In genomic region chr9:40773869-40774268, GRCm38 (mm10) we compare ENCODE assay signal across 26 mouse cellular contexts.
"Had no signal": no experiment of that assay in that cellular context is flagged by ENCODE, and none has a peak within 500 bp of the region (broad histone marks: within the 10 kb centered on the region; RNA-seq: fewer than 3 reads in every experiment).

No protein-coding gene starts in this region.

- H3K4me2 ChIP-seq: heart, embryonic 11.5 days; heart, embryonic 13.5 days; heart, embryonic 15.5 days; hindbrain, embryonic 12.5 days; hindbrain, embryonic 14.5 days; intestine, embryonic 15.5 days; limb, embryonic 12.5 days; liver, embryonic 13.5 days; liver, embryonic 15.5 days had no signal

- H3K36me3 ChIP-seq: heart, embryonic 13.5 days; heart, embryonic 15.5 days; intestine, embryonic 15.5 days; liver, embryonic 13.5 days; liver, embryonic 15.5 days had no signal

- ATAC-seq: hindbrain, embryonic 16.5 days; inflammation-experienced regulatory T-cells, adult 6 months; intestine, embryonic 15.5 days; intestine, postnatal 0 days had no signal

- H3K27me3 ChIP-seq: heart, embryonic 13.5 days; heart, embryonic 15.5 days; hindbrain, embryonic 12.5 days; intestine, embryonic 15.5 days; limb, embryonic 12.5 days; liver, embryonic 13.5 days; liver, embryonic 15.5 days had no signal

- DNase-seq: gastrocnemius, postnatal 14 days; gastrocnemius, postnatal 36 days; heart, adult 11 months; heart, adult 2 months; heart, postnatal 14 days; heart, postnatal 36 days; kidney, adult 18-20 months; kidney, postnatal 10 days; kidney, postnatal 25 days; kidney, postnatal 4 days; liver, embryonic 13.5 days had no signal

- H3K4me3 ChIP-seq: heart, adult 2 months; heart, embryonic 13.5 days; heart, embryonic 15.5 days; hindbrain, embryonic 10.5 days; hindbrain, embryonic 12.5 days; intestine, embryonic 15.5 days; layer of hippocampus, adult 2 months; left cerebral cortex, adult 2 months; limb, embryonic 10.5 days; limb, embryonic 12.5 days; liver, embryonic 13.5 days; liver, embryonic 15.5 days had no signal

- H3K9me3 ChIP-seq: heart, embryonic 13.5 days; heart, embryonic 15.5 days; hindbrain, embryonic 10.5 days; hindbrain, embryonic 12.5 days; intestine, embryonic 15.5 days; limb, embryonic 10.5 days; limb, embryonic 12.5 days; liver, embryonic 13.5 days; liver, embryonic 15.5 days had no signal

- H3K27ac ChIP-seq: heart, adult 2 months; heart, embryonic 13.5 days; heart, embryonic 15.5 days; hindbrain, embryonic 10.5 days; hindbrain, embryonic 12.5 days; hindbrain, embryonic 14.5 days; intestine, embryonic 15.5 days; layer of hippocampus, adult 2 months; left cerebral cortex, adult 2 months; limb, embryonic 10.5 days; limb, embryonic 12.5 days; liver, embryonic 13.5 days; liver, embryonic 15.5 days had no signal

- H3K4me1 ChIP-seq: limb, embryonic 12.5 days; liver, embryonic 13.5 days had no signal

- H3K9ac ChIP-seq: heart, embryonic 13.5 days; heart, embryonic 15.5 days; hindbrain, embryonic 12.5 days; hindbrain, embryonic 14.5 days; intestine, embryonic 15.5 days; limb, embryonic 12.5 days; liver, embryonic 13.5 days; liver, embryonic 15.5 days had no signal
